Mouse (Mus musculus): Measurements from ENCODE around the gene Kansl3.

Kansl3 gene

GRCm38 (mm10) chr1:36321829-36322573 lies 47.0 kb downstream of the Kansl3 start:
- DNase-seq (ENCODE audit: low spot score), result no peak

GRCm38 (mm10) chr1:36321164-36321563 lies 47.8 kb downstream of the Kansl3 start:
- DNase-seq (ENCODE audit: low spot score), result no peak

GRCm38 (mm10) chr1:36315776-36316100 lies 53.2 kb downstream of the Kansl3 start:
- DNase-seq (ENCODE audit: low spot score), result no peak

- DNase-seq (ENCODE audit: low spot score), result peak; percentile 51
Measured at GRCm38 (mm10) chr1:36314959-36315775, 53.8 kb downstream of the Kansl3 start.

GRCm38 (mm10) chr1:36309498-36309901 lies 59.5 kb downstream of the Kansl3 start:
- DNase-seq (ENCODE audit: low spot score), result no peak

GRCm38 (mm10) chr1:36308966-36309475 lies 60.0 kb downstream of the Kansl3 start:
- no peak for DNase-seq (ENCODE audit: low spot score)

GRCm38 (mm10) chr1:36308451-36308901 lies 60.5 kb downstream of the Kansl3 start:
- DNase-seq (ENCODE audit: low spot score), result peak; percentile 58

GRCm38 (mm10) chr1:36307495-36308280 lies 61.3 kb downstream of the Kansl3 start, which contains the start of gene Arid5a:
Arid5a (plus strand) TSS chr1:36307733.
- peak; percentile 98 for DNase-seq (ENCODE audit: low spot score)

- DNase-seq (ENCODE audit: low spot score), result no peak
Measured at GRCm38 (mm10) chr1:36307121-36307494, 61.9 kb downstream of the Kansl3 start.

GRCm38 (mm10) chr1:36306120-36306519 lies 62.9 kb downstream of the Kansl3 start:
- DNase-seq (ENCODE audit: low spot score), result no peak

- DNase-seq (ENCODE audit: low spot score), result no peak
Measured at GRCm38 (mm10) chr1:36304764-36305163, 64.2 kb downstream of the Kansl3 start.

- DNase-seq (ENCODE audit: low spot score), result peak; percentile 96
Measured at GRCm38 (mm10) chr1:36303381-36304320, 65.3 kb downstream of the Kansl3 start.

- DNase-seq (ENCODE audit: low spot score), result no peak
Measured at GRCm38 (mm10) chr1:36302957-36303356, 66.0 kb downstream of the Kansl3 start.

- no peak for DNase-seq (ENCODE audit: low spot score)
Measured at GRCm38 (mm10) chr1:36302273-36302672, 66.7 kb downstream of the Kansl3 start.

GRCm38 (mm10) chr1:36300486-36300885 lies 68.5 kb downstream of the Kansl3 start:
- no peak for DNase-seq (ENCODE audit: low spot score)

- no peak for DNase-seq (ENCODE audit: low spot score)
Measured at GRCm38 (mm10) chr1:36299676-36300075, 69.3 kb downstream of the Kansl3 start.

GRCm38 (mm10) chr1:36299126-36299525 lies 69.9 kb downstream of the Kansl3 start:
- DNase-seq (ENCODE audit: low spot score), result no peak

- no peak for DNase-seq (ENCODE audit: low spot score)
Measured at GRCm38 (mm10) chr1:36298107-36298506, 70.9 kb downstream of the Kansl3 start.

- DNase-seq (ENCODE audit: low spot score), result no peak
Measured at GRCm38 (mm10) chr1:36296466-36297149, 72.4 kb downstream of the Kansl3 start.

- no peak for DNase-seq (ENCODE audit: low spot score)
Measured at GRCm38 (mm10) chr1:36294402-36294801, 74.6 kb downstream of the Kansl3 start.
